Mouse (Mus musculus): ENCODE results near the gene Naga. TPM values are rescaled to one million over a fixed set of nuclear protein-coding genes. Genes with fewer than 3 reads are reported as not detected.

Gene Naga
- polyA plus RNA-seq, 1 experiment from 2014 or later, result 65.8 TPM

DNA sequence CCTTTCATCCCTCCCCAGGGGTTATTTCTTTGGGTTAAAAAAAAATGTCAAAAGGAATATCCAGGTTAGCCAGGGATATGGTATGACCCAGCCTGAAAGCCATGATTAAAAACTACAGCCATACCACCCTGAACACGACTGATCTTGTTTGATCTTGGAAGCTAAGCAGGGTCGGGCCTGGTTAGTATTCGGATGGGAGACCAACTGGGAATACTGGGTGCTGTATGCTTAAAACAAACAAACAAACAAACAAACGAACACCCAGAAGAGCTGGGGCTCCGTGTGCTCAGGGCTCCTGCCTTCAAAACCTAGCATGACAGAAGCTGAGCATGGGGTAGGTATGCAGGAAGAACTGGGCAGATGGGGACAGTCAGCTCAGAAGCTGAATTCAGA lies 3.8 kb upstream of the Naga start:
- 0 out of 2 replicates have a peak overlapping the region, but pooled peaks have one; percentile 87 for H3K9ac ChIP-seq (ENCODE audit: low read depth, low read length)
- H3K27ac ChIP-seq (replicated peaks; ENCODE audit: low read depth, low read length), result 0 out of 2 replicates have a peak overlapping the region, but pooled peaks have one; percentile 85
- peak overlapping the region; percentile 80; the same call in 1 of the 2 replicates for H3K4me2 ChIP-seq (ENCODE audit: low read depth, low read length)
- no peak for DNase-seq (ENCODE audit: low spot score)
- no peak overlapping the region for H3K4me3 ChIP-seq (ENCODE audit: low read depth, low read length)
- H3K9me3 ChIP-seq (ENCODE audit: control insufficient read depth, low read length), result no peaks in the 10 kb centered on the region
- peaks cover 31% of the 10 kb centered on the region for H3K4me1 ChIP-seq (ENCODE audit: control insufficient read depth, insufficient read depth, low read length)
- 70% methylated on average over 5 of the region's 5 CpGs for WGBS
- no peaks in the 10 kb centered on the region for H3K27me3 ChIP-seq (replicated peaks; ENCODE audit: control insufficient read depth, insufficient read depth, low read length)
- peaks cover 12% of the 10 kb centered on the region for H3K36me3 ChIP-seq (ENCODE audit: control insufficient read depth, insufficient read depth, low read length)
- ATAC-seq (ENCODE audit: low read depth), result no peak

DNA sequence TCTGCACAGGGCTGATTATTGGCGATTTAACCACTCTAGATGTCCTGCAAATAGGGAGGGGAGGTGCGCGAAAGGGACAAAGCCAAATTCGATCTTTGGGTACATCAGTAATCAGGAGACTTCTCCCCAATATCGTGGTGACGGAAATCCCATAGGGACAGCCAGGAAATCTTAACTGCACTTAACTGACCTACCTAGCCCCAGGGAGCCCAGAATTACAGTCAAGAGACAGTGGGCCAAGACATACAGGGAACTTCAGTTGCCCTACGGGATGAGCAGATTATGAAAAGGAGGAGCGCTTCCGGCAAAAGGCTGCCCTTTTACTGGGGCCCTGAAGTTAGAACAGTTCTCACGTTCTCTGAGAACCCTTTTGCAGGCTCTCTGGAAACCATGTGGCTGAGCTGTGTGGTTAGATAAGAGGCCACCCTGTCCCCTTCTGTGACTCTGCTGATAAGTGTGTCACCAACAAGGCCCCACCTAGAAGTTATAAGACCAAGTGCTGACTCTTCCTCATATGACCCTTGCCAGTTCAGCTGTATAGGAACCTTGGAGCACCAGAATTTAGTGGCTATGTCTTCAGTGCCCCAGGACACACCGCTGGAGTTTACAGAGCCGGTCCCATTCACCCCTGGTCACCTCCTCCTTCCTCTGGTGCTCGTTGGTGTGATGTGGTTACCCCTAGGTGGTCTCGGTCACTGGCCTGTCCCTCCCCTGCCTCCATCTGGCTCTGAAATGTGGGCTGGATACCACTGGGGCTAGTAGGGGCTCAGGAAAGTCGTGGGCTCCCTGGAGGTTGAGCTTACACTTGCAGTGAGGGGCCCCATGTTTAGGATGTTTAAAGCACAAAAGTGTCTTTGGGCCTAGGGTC lies 3.2 kb upstream of the Naga start:
- Histone ChIP-seq H3K27me3 (replicated peaks; ENCODE audit: control insufficient read depth, insufficient read depth, low read length) (no peaks in the 10 kb centered on the region), H3K4me2 (ENCODE audit: low read depth, low read length) (peak overlapping the region; percentile 80), H3K9me3 (ENCODE audit: control insufficient read depth, low read length) (no peaks in the 10 kb centered on the region), H3K27ac (replicated peaks; ENCODE audit: low read depth, low read length) (peak overlapping the region; percentile 85), H3K9ac (ENCODE audit: low read depth, low read length) (peak overlapping the region; percentile 87), H3K4me1 (ENCODE audit: control insufficient read depth, insufficient read depth, low read length) (peaks cover 28% of the 10 kb centered on the region), H3K4me3 (ENCODE audit: low read depth, low read length) (peak overlapping the region; percentile 56), H3K36me3 (ENCODE audit: control insufficient read depth, insufficient read depth, low read length) (peaks cover 8% of the 10 kb centered on the region; the same call in 1 of the 2 replicates)
- WGBS, result 48% methylated on average over 15 of the region's 15 CpGs
- ATAC-seq (ENCODE audit: low read depth) (no peak), DNase-seq (ENCODE audit: low spot score) (no peak)

DNA sequence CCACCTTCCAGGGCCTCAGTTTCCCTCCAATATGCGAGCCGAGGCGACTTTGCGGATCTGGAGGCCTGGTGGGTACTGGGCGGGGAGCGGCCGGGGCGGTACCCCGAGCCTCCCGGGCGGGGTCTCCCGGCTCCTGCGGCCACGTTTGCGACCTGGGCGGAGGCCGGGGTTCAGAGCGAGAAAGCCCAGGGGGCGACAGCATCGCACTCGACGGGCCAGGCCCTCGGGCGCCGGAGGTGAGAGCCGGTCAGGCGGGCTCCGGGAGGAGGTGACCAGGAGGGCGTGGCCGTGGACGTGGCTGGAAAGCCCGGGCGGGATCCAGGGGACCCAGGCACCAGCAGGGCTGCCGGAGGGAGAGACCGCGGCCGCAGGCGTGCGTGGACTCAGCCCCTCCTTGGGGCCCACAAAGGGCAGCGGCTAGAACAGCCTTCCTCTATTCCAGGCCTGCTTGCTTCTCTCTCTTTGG lies 2.3 kb upstream of the Naga start:
- Histone ChIP-seq H3K36me3 (ENCODE audit: control insufficient read depth, insufficient read depth, low read length) (peaks cover 12% of the 10 kb centered on the region), H3K27ac (replicated peaks; ENCODE audit: low read depth, low read length) (peak overlapping the region; percentile 85), H3K27me3 (replicated peaks; ENCODE audit: control insufficient read depth, insufficient read depth, low read length) (no peaks in the 10 kb centered on the region), H3K4me1 (ENCODE audit: control insufficient read depth, insufficient read depth, low read length) (peaks cover 24% of the 10 kb centered on the region), H3K9me3 (ENCODE audit: control insufficient read depth, low read length) (no peaks in the 10 kb centered on the region), H3K9ac (ENCODE audit: low read depth, low read length) (peak overlapping the region; percentile 87), H3K4me3 (ENCODE audit: low read depth, low read length) (peak overlapping the region; percentile 56), H3K4me2 (ENCODE audit: low read depth, low read length) (peak overlapping the region; percentile 80)
- ATAC-seq (ENCODE audit: low read depth), result peak; percentile 5; the same call in 1 of the 2 replicates
- WGBS, result 2% methylated on average over 18 of the region's 40 CpGs
- peak; percentile 79 for DNase-seq (ENCODE audit: low spot score)

- H3K36me3 ChIP-seq (ENCODE audit: control insufficient read depth, insufficient read depth, low read length), result peaks cover 18% of the 10 kb centered on the region
- peak overlapping the region; percentile 87 for H3K9ac ChIP-seq (ENCODE audit: low read depth, low read length)
- H3K27me3 ChIP-seq (replicated peaks; ENCODE audit: control insufficient read depth, insufficient read depth, low read length), result no peaks in the 10 kb centered on the region
- peak overlapping the region; percentile 80 for H3K4me2 ChIP-seq (ENCODE audit: low read depth, low read length)
- whole genome bisulfite sequencing, result 38% methylated on average over 17 of the region's 21 CpGs
- DNase-seq (ENCODE audit: low spot score) (no peak), ATAC-seq (ENCODE audit: low read depth) (no peak)
- H3K9me3 ChIP-seq (ENCODE audit: control insufficient read depth, low read length), result no peaks in the 10 kb centered on the region
- peak overlapping the region; percentile 56 for H3K4me3 ChIP-seq (ENCODE audit: low read depth, low read length)
- H3K4me1 ChIP-seq (ENCODE audit: control insufficient read depth, insufficient read depth, low read length), result peaks cover 24% of the 10 kb centered on the region
- H3K27ac ChIP-seq (replicated peaks; ENCODE audit: low read depth, low read length), result peak overlapping the region; percentile 85
These were observed 1.8 kb upstream of the Naga start for GRCm38 (mm10) chr15:82340414-82341035.

- H3K9ac ChIP-seq (ENCODE audit: low read depth, low read length), result no peak overlapping the region
- H3K27me3 ChIP-seq (replicated peaks; ENCODE audit: control insufficient read depth, insufficient read depth, low read length), result no peaks in the 10 kb centered on the region
- H3K4me2 ChIP-seq (ENCODE audit: low read depth, low read length), result no peak overlapping the region
- WGBS, result 69% methylated on average over 8 of the region's 8 CpGs
- H3K27ac ChIP-seq (replicated peaks; ENCODE audit: low read depth, low read length), result no peak overlapping the region
- ATAC-seq (ENCODE audit: low read depth) (no peak), DNase-seq (ENCODE audit: low spot score) (no peak)
- H3K4me1 ChIP-seq (ENCODE audit: control insufficient read depth, insufficient read depth, low read length), result peaks cover 24% of the 10 kb centered on the region
- no peaks in the 10 kb centered on the region for H3K9me3 ChIP-seq (ENCODE audit: control insufficient read depth, low read length)
- H3K4me3 ChIP-seq (ENCODE audit: low read depth, low read length), result no peak overlapping the region
- H3K36me3 ChIP-seq (ENCODE audit: control insufficient read depth, insufficient read depth, low read length), result peaks cover 25% of the 10 kb centered on the region
These were observed 1.0 kb upstream of the Naga start for GRCm38 (mm10) chr15:82339634-82340254.

GRCm38 (mm10) chr15:82339150-82339549 lies 425 bp upstream of the Naga start:
- no peak for ATAC-seq (ENCODE audit: low read depth)
- WGBS, result 49% methylated on average over 10 of the region's 10 CpGs
- no peaks in the 10 kb centered on the region for H3K27me3 ChIP-seq (replicated peaks; ENCODE audit: control insufficient read depth, insufficient read depth, low read length)
- peak overlapping the region; percentile 63 for H3K4me3 ChIP-seq (ENCODE audit: low read depth, low read length)
- peaks cover 24% of the 10 kb centered on the region for H3K4me1 ChIP-seq (ENCODE audit: control insufficient read depth, insufficient read depth, low read length)
- DNase-seq (ENCODE audit: low spot score), result no peak
- H3K27ac ChIP-seq (replicated peaks; ENCODE audit: low read depth, low read length), result peak overlapping the region; percentile 61
- peak overlapping the region; percentile 72 for H3K9ac ChIP-seq (ENCODE audit: low read depth, low read length)
- H3K4me2 ChIP-seq (ENCODE audit: low read depth, low read length), result peak overlapping the region; percentile 78
- no peaks in the 10 kb centered on the region for H3K9me3 ChIP-seq (ENCODE audit: control insufficient read depth, low read length)
- H3K36me3 ChIP-seq (ENCODE audit: control insufficient read depth, insufficient read depth, low read length), result peaks cover 31% of the 10 kb centered on the region

- Histone ChIP-seq H3K36me3 (ENCODE audit: control insufficient read depth, insufficient read depth, low read length) (peaks cover 23% of the 10 kb centered on the region), H3K27me3 (replicated peaks; ENCODE audit: control insufficient read depth, insufficient read depth, low read length) (no peaks in the 10 kb centered on the region), H3K4me2 (ENCODE audit: low read depth, low read length) (peak overlapping the region; percentile 78), H3K9me3 (ENCODE audit: control insufficient read depth, low read length) (no peaks in the 10 kb centered on the region), H3K4me1 (ENCODE audit: control insufficient read depth, insufficient read depth, low read length) (peaks cover 24% of the 10 kb centered on the region), H3K9ac (ENCODE audit: low read depth, low read length) (peak overlapping the region; percentile 72), H3K27ac (replicated peaks; ENCODE audit: low read depth, low read length) (peak overlapping the region; percentile 61), H3K4me3 (ENCODE audit: low read depth, low read length) (peak overlapping the region; percentile 63)
- no peak for DNase-seq (ENCODE audit: low spot score)
- 16% methylated on average over 4 of the region's 4 CpGs for WGBS
- no peak for ATAC-seq (ENCODE audit: low read depth)
These were observed 850 bp downstream of the Naga start for GRCm38 (mm10) chr15:82337875-82338274.

- Histone ChIP-seq H3K9me3 (ENCODE audit: control insufficient read depth, low read length) (no peaks in the 10 kb centered on the region), H3K27me3 (replicated peaks; ENCODE audit: control insufficient read depth, insufficient read depth, low read length) (no peaks in the 10 kb centered on the region), H3K4me1 (ENCODE audit: control insufficient read depth, insufficient read depth, low read length) (peaks cover 17% of the 10 kb centered on the region), H3K36me3 (ENCODE audit: control insufficient read depth, insufficient read depth, low read length) (peaks cover 28% of the 10 kb centered on the region), H3K4me3 (ENCODE audit: low read depth, low read length) (no peak overlapping the region), H3K27ac (replicated peaks; ENCODE audit: low read depth, low read length) (no peak overlapping the region), H3K4me2 (ENCODE audit: low read depth, low read length) (no peak overlapping the region), H3K9ac (ENCODE audit: low read depth, low read length) (no peak overlapping the region)
- WGBS, result 80% methylated on average over 12 of the region's 12 CpGs
- no peak for ATAC-seq (ENCODE audit: low read depth)
- DNase-seq (ENCODE audit: low spot score), result no peak
These were observed 2.1 kb downstream of the Naga start for GRCm38 (mm10) chr15:82336629-82337028.
